ENCODE assay signal across 19 mouse cellular contexts in genomic region chr14:36802418-36802817, GRCm38 (mm10).
"Had no signal": no experiment of that assay in that cellular context is flagged by ENCODE, and none has a peak within 500 bp of the region (broad histone marks: within the 10 kb centered on the region; RNA-seq: fewer than 3 reads in every experiment).

No protein-coding gene starts in this region.

- H3K4me1 ChIP-seq: kidney, embryonic 15.5 days; liver, embryonic 13.5 days; midbrain, embryonic 13.5 days; neural tube, embryonic 12.5 days; neural tube, embryonic 15.5 days had no signal

- H3K27me3 ChIP-seq: kidney, embryonic 15.5 days; liver, embryonic 13.5 days; midbrain, embryonic 13.5 days; neural tube, embryonic 12.5 days; neural tube, embryonic 15.5 days had no signal

- H3K4me2 ChIP-seq: kidney, embryonic 15.5 days; liver, embryonic 13.5 days; midbrain, embryonic 13.5 days; neural tube, embryonic 12.5 days; neural tube, embryonic 15.5 days had no signal

- H3K36me3 ChIP-seq: kidney, embryonic 15.5 days; liver, embryonic 13.5 days; midbrain, embryonic 13.5 days; neural tube, embryonic 12.5 days; neural tube, embryonic 15.5 days had no signal

- H3K4me3 ChIP-seq: kidney, embryonic 15.5 days; left cerebral cortex, adult 2 months; liver, embryonic 13.5 days; midbrain, embryonic 13.5 days; neural tube, embryonic 12.5 days; neural tube, embryonic 15.5 days had no signal

- DNase-seq: kidney, postnatal 10 days; kidney, postnatal 36 days; layer of hippocampus, postnatal 36 days; liver, embryonic 13.5 days; lung, adult 2 months; lung, postnatal 14 days; right cerebral cortex, adult 18-20 months; right cerebral cortex, postnatal 14 days; right cerebral cortex, postnatal 4 days; thymus, adult 2 months; thymus, postnatal 14 days; thymus, postnatal 4 days had no signal

- H3K27ac ChIP-seq: kidney, embryonic 15.5 days; left cerebral cortex, adult 2 months; liver, embryonic 13.5 days; macrophage; midbrain, embryonic 13.5 days; neural tube, embryonic 12.5 days; neural tube, embryonic 15.5 days; stomach, postnatal 0 days had no signal
